Mouse (Mus musculus): ENCODE data around the gene Lmod3.
"Not testable (repeated sequence)": the region's sequence is repeated elsewhere in the genome, so short reads cannot be mapped to it uniquely, and the experiment has no call there.

The Lmod3 gene

GRCm38 (mm10) chr6:97276366-97276765, 23.8 kb upstream of the Lmod3 start:
- DNase-seq (ENCODE audit: low spot score) = no peak

- DNase-seq (ENCODE audit: low spot score) = no peak
Observed at GRCm38 (mm10) chr6:97275760-97276159, 23.2 kb upstream of the Lmod3 start.

- DNase-seq (ENCODE audit: low spot score) = no peak
Observed at GRCm38 (mm10) chr6:97273777-97274176, 21.2 kb upstream of the Lmod3 start.

GRCm38 (mm10) chr6:97273058-97273710, 20.6 kb upstream of the Lmod3 start:
- DNase-seq (ENCODE audit: low spot score) = no peak

GRCm38 (mm10) chr6:97272349-97272748, 19.8 kb upstream of the Lmod3 start:
- DNase-seq (ENCODE audit: low spot score) = no peak

- no peak for DNase-seq (ENCODE audit: low spot score)
Observed at GRCm38 (mm10) chr6:97269596-97269995, 17.0 kb upstream of the Lmod3 start.

GRCm38 (mm10) chr6:97267132-97267531, 14.6 kb upstream of the Lmod3 start:
- no peak for DNase-seq (ENCODE audit: low spot score)

- DNase-seq (ENCODE audit: low spot score) = no peak
Observed at GRCm38 (mm10) chr6:97266661-97267060, 14.1 kb upstream of the Lmod3 start.

GRCm38 (mm10) chr6:97265705-97266104, 13.1 kb upstream of the Lmod3 start:
- no peak for DNase-seq (ENCODE audit: low spot score)

- DNase-seq (ENCODE audit: low spot score) = no peak
Observed at GRCm38 (mm10) chr6:97265240-97265639, 12.7 kb upstream of the Lmod3 start.

GRCm38 (mm10) chr6:97263750-97264149, 11.2 kb upstream of the Lmod3 start:
- DNase-seq (ENCODE audit: low spot score) = not testable (repeated sequence)

- DNase-seq (ENCODE audit: low spot score) = no peak
Observed at GRCm38 (mm10) chr6:97262229-97262628, 9.7 kb upstream of the Lmod3 start.

GRCm38 (mm10) chr6:97259926-97260325, 7.4 kb upstream of the Lmod3 start:
- DNase-seq (ENCODE audit: low spot score) = not testable (repeated sequence)

- DNase-seq (ENCODE audit: low spot score) = no peak
Observed at GRCm38 (mm10) chr6:97258489-97258888, 5.9 kb upstream of the Lmod3 start.

GRCm38 (mm10) chr6:97252086-97252485, 473 bp downstream of the Lmod3 start:
- DNase-seq (ENCODE audit: low spot score) = no peak

GRCm38 (mm10) chr6:97250966-97251365, 1.6 kb downstream of the Lmod3 start:
- peak; percentile 35 for DNase-seq (ENCODE audit: low spot score)

GRCm38 (mm10) chr6:97245200-97245599, 7.4 kb downstream of the Lmod3 start:
- DNase-seq (ENCODE audit: low spot score) = no peak

- DNase-seq (ENCODE audit: low spot score) = no peak
Observed at GRCm38 (mm10) chr6:97242522-97242921, 10.0 kb downstream of the Lmod3 start.

- DNase-seq (ENCODE audit: low spot score) = no peak
Observed at GRCm38 (mm10) chr6:97240092-97240491, 12.5 kb downstream of the Lmod3 start.

- no peak for DNase-seq (ENCODE audit: low spot score)
Observed at GRCm38 (mm10) chr6:97239360-97239759, 13.2 kb downstream of the Lmod3 start.

- no peak for DNase-seq (ENCODE audit: low spot score)
Observed at GRCm38 (mm10) chr6:97236088-97236487, 16.5 kb downstream of the Lmod3 start.

- DNase-seq (ENCODE audit: low spot score) = no peak
Observed at GRCm38 (mm10) chr6:97234911-97235668, 17.5 kb downstream of the Lmod3 start.

- no peak for DNase-seq (ENCODE audit: low spot score)
Observed at GRCm38 (mm10) chr6:97227067-97227847, 25.3 kb downstream of the Lmod3 start.

All from layer of hippocampus, adult 9-10 months (tissue).